Mouse (Mus musculus): Measurements from ENCODE around the gene Zbtb25. TPM values are rescaled to one million over a fixed set of nuclear protein-coding genes. Genes with fewer than 3 reads are reported as not detected.

The Zbtb25 gene
- polyA plus RNA-seq, 1 experiment from 2014 or later = 17.5 TPM

GRCm38 (mm10) chr12:76300367-76300766 lies 69.0 kb downstream of the Zbtb25 start:
- Histone ChIP-seq H3K27me3 (ENCODE audit: control insufficient read depth, insufficient read depth, low read length) (no peaks in the 10 kb centered on the region), H3K4me3 (ENCODE audit: low read depth, low read length) (no peak overlapping the region), H3K9ac (ENCODE audit: low read length) (no peak overlapping the region), H3K27ac (ENCODE audit: low read depth, low read length) (no peak overlapping the region), H3K9me3 (ENCODE audit: control insufficient read depth, low read length) (no peaks in the 10 kb centered on the region), H3K4me1 (ENCODE audit: control insufficient read depth, insufficient read depth, low read length) (no peaks in the 10 kb centered on the region), H3K36me3 (ENCODE audit: control insufficient read depth, insufficient read depth, low read length) (0 out of 2 replicates have a peak, but pooled peaks cover 2% of the 10 kb centered on the region), H3K4me2 (ENCODE audit: low read depth) (no peak overlapping the region)
- no peak for DNase-seq (ENCODE audit: low spot score)
- WGBS = 91% methylated on average over 10 of the region's 10 CpGs
- no peak for ATAC-seq (ENCODE audit: insufficient read depth, low FRiP score, low TSS enrichment)

GRCm38 (mm10) chr12:76299361-76299906 lies 70.0 kb downstream of the Zbtb25 start:
- Histone ChIP-seq H3K9ac (ENCODE audit: low read length) (no peak overlapping the region), H3K27me3 (ENCODE audit: control insufficient read depth, insufficient read depth, low read length) (no peaks in the 10 kb centered on the region), H3K4me2 (ENCODE audit: low read depth) (no peak overlapping the region), H3K27ac (ENCODE audit: low read depth, low read length) (no peak overlapping the region), H3K9me3 (ENCODE audit: control insufficient read depth, low read length) (no peaks in the 10 kb centered on the region), H3K4me3 (ENCODE audit: low read depth, low read length) (no peak overlapping the region), H3K36me3 (ENCODE audit: control insufficient read depth, insufficient read depth, low read length) (0 out of 2 replicates have a peak, but pooled peaks cover 2% of the 10 kb centered on the region), H3K4me1 (ENCODE audit: control insufficient read depth, insufficient read depth, low read length) (no peaks in the 10 kb centered on the region)
- DNase-seq (ENCODE audit: low spot score) (no peak), ATAC-seq (ENCODE audit: insufficient read depth, low FRiP score, low TSS enrichment) (no peak)
- WGBS = 94% methylated on average over 9 of the region's 9 CpGs

- 0 out of 2 replicates have a peak, but pooled peaks cover 2% of the 10 kb centered on the region for H3K36me3 ChIP-seq (ENCODE audit: control insufficient read depth, insufficient read depth, low read length)
- DNase-seq (ENCODE audit: low spot score) = no peak
- 87% methylated on average over 5 of the region's 5 CpGs for WGBS
- H3K27me3 ChIP-seq (ENCODE audit: control insufficient read depth, insufficient read depth, low read length) = no peaks in the 10 kb centered on the region
- no peaks in the 10 kb centered on the region for H3K9me3 ChIP-seq (ENCODE audit: control insufficient read depth, low read length)
- no peak overlapping the region for H3K27ac ChIP-seq (ENCODE audit: low read depth, low read length)
- no peak overlapping the region for H3K4me3 ChIP-seq (ENCODE audit: low read depth, low read length)
- no peaks in the 10 kb centered on the region for H3K4me1 ChIP-seq (ENCODE audit: control insufficient read depth, insufficient read depth, low read length)
- H3K4me2 ChIP-seq (ENCODE audit: low read depth) = no peak overlapping the region
- no peak overlapping the region for H3K9ac ChIP-seq (ENCODE audit: low read length)
- no peak for ATAC-seq (ENCODE audit: insufficient read depth, low FRiP score, low TSS enrichment)
These were observed 71.6 kb downstream of the Zbtb25 start for GRCm38 (mm10) chr12:76297830-76298229.

Other genes starting within 250 kb of the Zbtb25 start
- 0.11 and 0.18 TPM in 2 replicates for gene Esr2, start 192.3 kb downstream of the Zbtb25 start, polyA plus RNA-seq (2014; fragmentation: Nextera tagmentation; extraction: Ambion mirVana)
- gene Tex21, start 122.9 kb downstream of the Zbtb25 start, polyA plus RNA-seq (2014; fragmentation: Nextera tagmentation; extraction: Ambion mirVana) = not detected in 2 replicates
- 55.4 and 60.8 TPM in 2 replicates for gene Mthfd1, start 114.3 kb downstream of the Zbtb25 start, polyA plus RNA-seq (2014; fragmentation: Nextera tagmentation; extraction: Ambion mirVana)
- gene Akap5, start 44.7 kb downstream of the Zbtb25 start, polyA plus RNA-seq (2014; fragmentation: Nextera tagmentation; extraction: Ambion mirVana) = 3.9 and 4.4 TPM in 2 replicates
- gene Zbtb1, start 664 bp upstream of the Zbtb25 start, polyA plus RNA-seq (2014; fragmentation: Nextera tagmentation; extraction: Ambion mirVana) = 7.7 and 7.9 TPM in 2 replicates
- 5.1 and 6.0 TPM in 2 replicates for gene Hspa2, start 34.6 kb upstream of the Zbtb25 start, polyA plus RNA-seq (2014; fragmentation: Nextera tagmentation; extraction: Ambion mirVana)
- 0.45 and 0.82 TPM in 2 replicates for gene Ppp1r36, start 47.9 kb upstream of the Zbtb25 start, polyA plus RNA-seq (2014; fragmentation: Nextera tagmentation; extraction: Ambion mirVana)
- gene Plekhg3, start 161.3 kb upstream of the Zbtb25 start, polyA plus RNA-seq (2014; fragmentation: Nextera tagmentation; extraction: Ambion mirVana) = 1.5 and 1.7 TPM in 2 replicates